In genomic region chr11:85105836-85106235, GRCm38 (mm10) we compare ENCODE assay signal across 16 mouse cellular contexts.
"Had no signal": no experiment of that assay in that cellular context is flagged by ENCODE, and none has a peak within 500 bp of the region (broad histone marks: within the 10 kb centered on the region; RNA-seq: fewer than 3 reads in every experiment).

No protein-coding gene starts in this region.

- H3K27ac ChIP-seq: intestine, embryonic 15.5 days; kidney, embryonic 15.5 days; left cerebral cortex, adult 2 months; limb, embryonic 13.5 days; midbrain, embryonic 13.5 days; neural tube, embryonic 15.5 days; stomach, postnatal 0 days had no signal

- H3K9me3 ChIP-seq: intestine, embryonic 15.5 days; kidney, embryonic 15.5 days; limb, embryonic 13.5 days; midbrain, embryonic 13.5 days; neural tube, embryonic 15.5 days had no signal

- DNase-seq: kidney, adult 18-20 months; kidney, postnatal 14 days; lung, adult 18-20 months; lung, postnatal 36 days; right cerebral cortex, adult 18-20 months; right cerebral cortex, postnatal 25 days; thymus, adult 18-20 months; thymus, postnatal 14 days had no signal

- H3K4me1 ChIP-seq: intestine, embryonic 15.5 days; kidney, embryonic 15.5 days; limb, embryonic 13.5 days; midbrain, embryonic 13.5 days; neural tube, embryonic 15.5 days had no signal

- H3K27me3 ChIP-seq: intestine, embryonic 15.5 days; kidney, embryonic 15.5 days; limb, embryonic 13.5 days; midbrain, embryonic 13.5 days; neural tube, embryonic 15.5 days had no signal

- H3K4me2 ChIP-seq: intestine, embryonic 15.5 days; kidney, embryonic 15.5 days; limb, embryonic 13.5 days; midbrain, embryonic 13.5 days; neural tube, embryonic 15.5 days had no signal

- ATAC-seq: intestine, embryonic 15.5 days; midbrain, embryonic 13.5 days had no signal

- H3K4me3 ChIP-seq: intestine, embryonic 15.5 days; kidney, embryonic 15.5 days; left cerebral cortex, adult 2 months; limb, embryonic 13.5 days; midbrain, embryonic 13.5 days; myocyte; neural tube, embryonic 15.5 days had no signal

- H3K9ac ChIP-seq: intestine, embryonic 15.5 days; kidney, embryonic 15.5 days; limb, embryonic 13.5 days; midbrain, embryonic 13.5 days; neural tube, embryonic 15.5 days had no signal

- H3K36me3 ChIP-seq: intestine, embryonic 15.5 days had no signal
